Mouse (Mus musculus) ovary, postnatal 36 days (tissue): ENCODE measurements around the gene Ostn.

Experiments
- DNase-seq: peaks from one replicate; pipeline ENCODE4 v3.0.0; 2022; ENCODE audit warnings: low spot score, mixed read lengths

Gene Ostn

GRCm38 (mm10) chr16:27387634-27388611, 80.6 kb downstream of the Ostn start:
- no peak for DNase-seq

GRCm38 (mm10) chr16:27388761-27389451, 81.6 kb downstream of the Ostn start, which contains the start of gene Ccdc50:
Gene Ccdc50 (plus strand): TSS chr16:27388869.
- DNase-seq, result peak; percentile 85

GRCm38 (mm10) chr16:27389534-27390282, 82.4 kb downstream of the Ostn start:
- no peak for DNase-seq

GRCm38 (mm10) chr16:27390306-27390705, 83.0 kb downstream of the Ostn start:
- no peak for DNase-seq

- DNase-seq, result no peak
Measured at GRCm38 (mm10) chr16:27391845-27392244, 84.6 kb downstream of the Ostn start.

GRCm38 (mm10) chr16:27395251-27396037, 88.2 kb downstream of the Ostn start:
- no peak for DNase-seq

GRCm38 (mm10) chr16:27396951-27397350, 89.7 kb downstream of the Ostn start:
- no peak for DNase-seq

GRCm38 (mm10) chr16:27399026-27399718, 91.9 kb downstream of the Ostn start:
- DNase-seq, result no peak

- no peak for DNase-seq
Measured at GRCm38 (mm10) chr16:27399719-27400253, 92.5 kb downstream of the Ostn start.
